Mouse (Mus musculus): ENCODE results near the gene Gm4707.
"Not testable (repeated sequence)": the region's sequence is repeated elsewhere in the genome, so short reads cannot be mapped to it uniquely, and the experiment has no call there.

Gene Gm4707

GRCm38 (mm10) chr17:71444718-71445117, 15.0 kb downstream of the Gm4707 start:
- DNase-seq (ENCODE audit: low read depth, low spot score), result peak; percentile 63

- DNase-seq (ENCODE audit: low read depth, low spot score), result peak; percentile 18
Observed at GRCm38 (mm10) chr17:71444126-71444525, 15.6 kb downstream of the Gm4707 start.

- DNase-seq (ENCODE audit: low read depth, low spot score), result no peak
Observed at GRCm38 (mm10) chr17:71443273-71443672, 16.4 kb downstream of the Gm4707 start.

- DNase-seq (ENCODE audit: low read depth, low spot score), result not testable (repeated sequence)
Observed at GRCm38 (mm10) chr17:71422502-71422901, 37.2 kb downstream of the Gm4707 start.

- not testable (repeated sequence) for DNase-seq (ENCODE audit: low read depth, low spot score)
Observed at GRCm38 (mm10) chr17:71419448-71419847, 40.3 kb downstream of the Gm4707 start.

GRCm38 (mm10) chr17:71417008-71417407, 42.7 kb downstream of the Gm4707 start:
- no peak for DNase-seq (ENCODE audit: low read depth, low spot score)
